Mouse (Mus musculus): ENCODE measurements around the gene Ifnz. TPM values are rescaled to one million over a fixed set of nuclear protein-coding genes. Genes with fewer than 3 reads are reported as not detected.
"Not testable (repeated sequence)": the region's sequence is repeated elsewhere in the genome, so short reads cannot be mapped to it uniquely, and the experiment has no call there.

Gene Ifnz
- polyA plus RNA-seq, 1 experiment from 2014 or later = not detected

DNA sequence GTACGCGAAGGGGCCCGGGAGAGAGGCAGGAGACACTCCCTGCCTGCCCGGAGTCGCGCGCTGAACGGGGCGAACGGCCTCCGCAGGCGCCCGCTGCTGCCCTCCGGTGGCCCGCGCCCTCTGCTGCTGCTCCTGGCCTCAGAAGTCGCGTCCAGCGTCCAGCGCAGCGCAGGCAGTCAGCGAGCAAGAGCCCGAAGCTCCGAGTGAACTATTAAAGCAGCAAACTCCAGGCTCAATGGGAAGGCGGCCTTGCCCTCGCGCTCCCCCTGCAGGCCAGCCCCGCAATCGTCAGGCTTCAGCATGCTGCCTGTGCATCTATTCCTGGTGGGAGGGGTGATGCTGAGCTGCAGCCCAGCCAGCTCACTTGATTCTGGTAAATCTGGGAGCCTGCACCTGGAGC is 2.4 kb upstream of the Ifnz start, which contains the start of gene Gm13272:
Gene Gm13272, plus strand, starts transcription at position 301 of the 400 bp plus-strand sequence.
- not testable (repeated sequence) for H3K36me3 ChIP-seq (ENCODE audit: control insufficient read depth, insufficient read depth, low read length); H3K4me2 ChIP-seq (ENCODE audit: low read length); H3K4me3 ChIP-seq (ENCODE audit: low read depth, low read length); H3K27ac ChIP-seq (ENCODE audit: low read length); ATAC-seq; H3K27me3 ChIP-seq (ENCODE audit: control insufficient read depth, insufficient read depth, low read depth, low read length); H3K9me3 ChIP-seq (replicated peaks; ENCODE audit: control insufficient read depth, low read length, poor library complexity, severe bottlenecking); H3K9ac ChIP-seq (ENCODE audit: low read depth, low read length); H3K4me1 ChIP-seq (ENCODE audit: control insufficient read depth, insufficient read depth, low read length)
- no CpG with 5 or more reads among the region's 29 CpGs for WGBS

DNA sequence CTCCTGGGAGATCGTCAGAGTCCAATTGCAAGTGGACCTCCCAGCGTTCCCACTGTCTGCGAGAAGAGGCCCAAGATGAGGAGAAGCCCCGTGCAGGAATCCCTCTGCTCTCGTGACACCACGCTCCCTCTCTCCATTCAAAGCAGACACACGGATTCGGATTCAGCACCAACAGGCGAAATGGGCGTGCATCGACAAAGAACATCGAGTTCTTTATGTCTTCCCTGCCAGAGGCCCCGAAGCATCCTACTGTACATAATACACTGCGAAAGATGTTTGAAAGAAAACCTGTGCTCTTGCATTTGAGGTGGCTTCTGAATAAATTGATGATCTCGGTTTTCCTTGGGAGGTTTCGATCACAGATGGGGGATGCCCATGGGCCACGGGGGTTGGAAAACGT is 1.6 kb upstream of the Ifnz start:
- not testable (repeated sequence) for H3K4me1 ChIP-seq (ENCODE audit: control insufficient read depth, insufficient read depth, low read length); ATAC-seq; H3K9ac ChIP-seq (ENCODE audit: low read depth, low read length); H3K4me3 ChIP-seq (ENCODE audit: low read depth, low read length); H3K9me3 ChIP-seq (replicated peaks; ENCODE audit: control insufficient read depth, low read length, poor library complexity, severe bottlenecking); H3K27me3 ChIP-seq (ENCODE audit: control insufficient read depth, insufficient read depth, low read depth, low read length); H3K27ac ChIP-seq (ENCODE audit: low read length); H3K36me3 ChIP-seq (ENCODE audit: control insufficient read depth, insufficient read depth, low read length); H3K4me2 ChIP-seq (ENCODE audit: low read length)
- 46% methylated on average over 15 of the region's 18 CpGs for WGBS

DNA sequence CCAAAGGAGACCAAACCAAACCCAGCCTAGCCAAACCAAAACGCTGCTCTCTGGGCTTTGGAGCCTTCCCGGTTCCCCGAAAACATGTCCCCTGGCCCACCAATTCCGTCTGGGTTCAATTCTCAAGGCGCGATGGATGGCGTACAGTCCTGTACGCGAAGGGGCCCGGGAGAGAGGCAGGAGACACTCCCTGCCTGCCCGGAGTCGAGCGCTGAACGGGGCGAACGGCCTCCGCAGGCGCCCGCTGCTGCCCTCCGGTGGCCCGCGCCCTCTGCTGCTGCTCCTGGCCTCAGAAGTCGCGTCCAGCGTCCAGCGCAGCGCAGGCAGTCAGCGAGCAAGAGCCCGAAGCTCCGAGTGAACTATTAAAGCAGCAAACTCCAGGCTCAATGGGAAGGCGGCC is 404 bp downstream of the Ifnz start:
- H3K36me3 ChIP-seq (ENCODE audit: control insufficient read depth, insufficient read depth, low read length) = not testable (repeated sequence)
- WGBS = 0% methylated on average over 3 of the region's 31 CpGs

DNA sequence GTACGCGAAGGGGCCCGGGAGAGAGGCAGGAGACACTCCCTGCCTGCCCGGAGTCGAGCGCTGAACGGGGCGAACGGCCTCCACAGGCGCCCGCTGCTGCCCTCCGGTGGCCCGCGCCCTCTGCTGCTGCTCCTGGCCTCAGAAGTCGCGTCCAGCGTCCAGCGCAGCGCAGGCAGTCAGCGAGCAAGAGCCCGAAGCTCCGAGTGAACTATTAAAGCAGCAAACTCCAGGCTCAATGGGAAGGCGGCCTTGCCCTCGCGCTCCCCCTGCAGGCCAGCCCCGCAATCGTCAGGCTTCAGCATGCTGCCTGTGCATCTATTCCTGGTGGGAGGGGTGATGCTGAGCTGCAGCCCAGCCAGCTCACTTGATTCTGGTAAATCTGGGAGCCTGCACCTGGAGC is 3.5 kb downstream of the Ifnz start, which contains the start of gene Gm13276:
Gene Gm13276, plus strand, starts transcription at position 301 of the 400 bp plus-strand sequence.
- H3K4me1 ChIP-seq (ENCODE audit: control insufficient read depth, insufficient read depth, low read length) = not testable (repeated sequence)
- WGBS = no CpG with 5 or more reads among the region's 27 CpGs

More for the DNA sequence above, 404 bp downstream of the Ifnz start:
- not testable (repeated sequence) for ATAC-seq; H3K4me3 ChIP-seq (ENCODE audit: low read depth, low read length); H3K27ac ChIP-seq (ENCODE audit: low read length); H3K27me3 ChIP-seq (ENCODE audit: control insufficient read depth, insufficient read depth, low read depth, low read length); H3K9ac ChIP-seq (ENCODE audit: low read depth, low read length); H3K4me1 ChIP-seq (ENCODE audit: control insufficient read depth, insufficient read depth, low read length); H3K9me3 ChIP-seq (replicated peaks; ENCODE audit: control insufficient read depth, low read length, poor library complexity, severe bottlenecking)
- peak overlapping the region; percentile 36; the same call in 1 of the 2 replicates for H3K4me2 ChIP-seq (ENCODE audit: low read length)

DNA sequence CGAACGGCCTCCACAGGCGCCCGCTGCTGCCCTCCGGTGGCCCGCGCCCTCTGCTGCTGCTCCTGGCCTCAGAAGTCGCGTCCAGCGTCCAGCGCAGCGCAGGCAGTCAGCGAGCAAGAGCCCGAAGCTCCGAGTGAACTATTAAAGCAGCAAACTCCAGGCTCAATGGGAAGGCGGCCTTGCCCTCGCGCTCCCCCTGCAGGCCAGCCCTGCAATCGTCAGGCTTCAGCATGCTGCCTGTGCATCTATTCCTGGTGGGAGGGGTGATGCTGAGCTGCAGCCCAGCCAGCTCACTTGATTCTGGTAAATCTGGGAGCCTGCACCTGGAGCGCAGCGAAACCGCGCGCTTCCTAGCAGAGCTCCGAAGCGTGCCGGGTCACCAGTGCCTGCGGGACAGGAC is 6.5 kb downstream of the Ifnz start, which contains the start of gene Gm13277:
Gene Gm13277, plus strand, starts transcription at position 231 of the 400 bp plus-strand sequence.
- no CpG with 5 or more reads among the region's 28 CpGs for WGBS
- H3K27me3 ChIP-seq (ENCODE audit: control insufficient read depth, insufficient read depth, low read depth, low read length); H3K36me3 ChIP-seq (ENCODE audit: control insufficient read depth, insufficient read depth, low read length); H3K9me3 ChIP-seq (replicated peaks; ENCODE audit: control insufficient read depth, low read length, poor library complexity, severe bottlenecking); H3K4me2 ChIP-seq (ENCODE audit: low read length); H3K4me3 ChIP-seq (ENCODE audit: low read depth, low read length); H3K9ac ChIP-seq (ENCODE audit: low read depth, low read length); H3K27ac ChIP-seq (ENCODE audit: low read length); H3K4me1 ChIP-seq (ENCODE audit: control insufficient read depth, insufficient read depth, low read length); ATAC-seq: not testable (repeated sequence)

More for the DNA sequence above, 3.5 kb downstream of the Ifnz start, which contains the start of gene Gm13276:
- H3K9me3 ChIP-seq (replicated peaks; ENCODE audit: control insufficient read depth, low read length, poor library complexity, severe bottlenecking); ATAC-seq; H3K9ac ChIP-seq (ENCODE audit: low read depth, low read length); H3K27me3 ChIP-seq (ENCODE audit: control insufficient read depth, insufficient read depth, low read depth, low read length); H3K4me3 ChIP-seq (ENCODE audit: low read depth, low read length); H3K36me3 ChIP-seq (ENCODE audit: control insufficient read depth, insufficient read depth, low read length); H3K4me2 ChIP-seq (ENCODE audit: low read length); H3K27ac ChIP-seq (ENCODE audit: low read length): not testable (repeated sequence)

DNA sequence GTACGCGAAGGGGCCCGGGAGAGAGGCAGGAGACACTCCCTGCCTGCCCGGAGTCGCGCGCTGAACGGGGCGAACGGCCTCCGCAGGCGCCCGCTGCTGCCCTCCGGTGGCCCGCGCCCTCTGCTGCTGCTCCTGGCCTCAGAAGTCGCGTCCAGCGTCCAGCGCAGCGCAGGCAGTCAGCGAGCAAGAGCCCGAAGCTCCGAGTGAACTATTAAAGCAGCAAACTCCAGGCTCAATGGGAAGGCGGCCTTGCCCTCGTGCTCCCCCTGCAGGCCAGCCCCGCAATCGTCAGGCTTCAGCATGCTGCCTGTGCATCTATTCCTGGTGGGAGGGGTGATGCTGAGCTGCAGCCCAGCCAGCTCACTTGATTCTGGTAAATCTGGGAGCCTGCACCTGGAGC is 9.3 kb downstream of the Ifnz start, which contains the start of gene Gm13278:
Gene Gm13278, plus strand, starts transcription at position 301 of the 400 bp plus-strand sequence.
- ATAC-seq; H3K4me1 ChIP-seq (ENCODE audit: control insufficient read depth, insufficient read depth, low read length); H3K27me3 ChIP-seq (ENCODE audit: control insufficient read depth, insufficient read depth, low read depth, low read length); H3K9me3 ChIP-seq (replicated peaks; ENCODE audit: control insufficient read depth, low read length, poor library complexity, severe bottlenecking); H3K27ac ChIP-seq (ENCODE audit: low read length); H3K36me3 ChIP-seq (ENCODE audit: control insufficient read depth, insufficient read depth, low read length); H3K9ac ChIP-seq (ENCODE audit: low read depth, low read length); H3K4me2 ChIP-seq (ENCODE audit: low read length); H3K4me3 ChIP-seq (ENCODE audit: low read depth, low read length): not testable (repeated sequence)
- no CpG with 5 or more reads among the region's 28 CpGs for WGBS

DNA sequence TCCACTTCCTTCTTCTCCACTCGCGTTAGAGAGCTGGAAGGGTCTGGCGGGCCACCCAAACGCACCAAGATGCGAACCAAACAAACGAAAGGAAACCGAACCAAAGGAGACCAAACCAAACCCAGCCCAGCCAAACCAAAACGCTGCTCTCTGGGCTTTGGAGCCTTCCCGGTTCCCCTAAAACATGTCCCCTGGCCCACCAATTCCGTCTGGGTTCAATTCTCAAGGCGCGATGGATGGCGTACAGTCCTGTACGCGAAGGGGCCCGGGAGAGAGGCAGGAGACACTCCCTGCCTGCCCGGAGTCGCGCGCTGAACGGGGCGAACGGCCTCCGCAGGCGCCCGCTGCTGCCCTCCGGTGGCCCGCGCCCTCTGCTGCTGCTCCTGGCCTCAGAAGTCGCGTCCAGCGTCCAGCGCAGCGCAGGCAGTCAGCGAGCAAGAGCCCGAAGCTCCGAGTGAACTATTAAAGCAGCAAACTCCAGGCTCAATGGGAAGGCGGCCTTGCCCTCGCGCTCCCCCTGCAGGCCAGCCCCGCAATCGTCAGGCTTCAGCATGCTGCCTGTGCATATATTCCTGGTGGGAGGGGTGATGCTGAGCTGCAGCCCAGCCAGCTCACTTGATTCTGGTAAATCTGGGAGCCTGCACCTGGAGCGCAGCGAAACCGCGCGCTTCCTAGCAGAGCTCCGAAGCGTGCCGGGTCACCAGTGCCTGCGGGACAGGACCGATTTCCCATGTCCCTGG is 12.2 kb downstream of the Ifnz start, which contains the start of gene Gm13275:
Gene Gm13275, plus strand, starts transcription at position 552 of the 740 bp plus-strand sequence.
- ATAC-seq; H3K27me3 ChIP-seq (ENCODE audit: control insufficient read depth, insufficient read depth, low read depth, low read length); H3K36me3 ChIP-seq (ENCODE audit: control insufficient read depth, insufficient read depth, low read length); H3K4me2 ChIP-seq (ENCODE audit: low read length); H3K4me3 ChIP-seq (ENCODE audit: low read depth, low read length); H3K27ac ChIP-seq (ENCODE audit: low read length); H3K4me1 ChIP-seq (ENCODE audit: control insufficient read depth, insufficient read depth, low read length); H3K9me3 ChIP-seq (replicated peaks; ENCODE audit: control insufficient read depth, low read length, poor library complexity, severe bottlenecking); H3K9ac ChIP-seq (ENCODE audit: low read depth, low read length): not testable (repeated sequence)
- 0% methylated on average over 1 of the region's 52 CpGs for WGBS

DNA sequence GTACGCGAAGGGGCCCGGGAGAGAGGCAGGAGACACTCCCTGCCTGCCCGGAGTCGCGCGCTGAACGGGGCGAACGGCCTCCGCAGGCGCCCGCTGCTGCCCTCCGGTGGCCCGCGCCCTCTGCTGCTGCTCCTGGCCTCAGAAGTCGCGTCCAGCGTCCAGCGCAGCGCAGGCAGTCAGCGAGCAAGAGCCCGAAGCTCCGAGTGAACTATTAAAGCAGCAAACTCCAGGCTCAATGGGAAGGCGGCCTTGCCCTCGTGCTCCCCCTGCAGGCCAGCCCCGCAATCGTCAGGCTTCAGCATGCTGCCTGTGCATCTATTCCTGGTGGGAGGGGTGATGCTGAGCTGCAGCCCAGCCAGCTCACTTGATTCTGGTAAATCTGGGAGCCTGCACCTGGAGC is 15.2 kb downstream of the Ifnz start, which contains the start of gene Gm13279:
Gene Gm13279, plus strand, starts transcription at position 301 of the 400 bp plus-strand sequence.
- not testable (repeated sequence) for H3K36me3 ChIP-seq (ENCODE audit: control insufficient read depth, insufficient read depth, low read length); H3K9me3 ChIP-seq (replicated peaks; ENCODE audit: control insufficient read depth, low read length, poor library complexity, severe bottlenecking); H3K4me2 ChIP-seq (ENCODE audit: low read length); H3K27ac ChIP-seq (ENCODE audit: low read length); ATAC-seq; H3K9ac ChIP-seq (ENCODE audit: low read depth, low read length); H3K4me3 ChIP-seq (ENCODE audit: low read depth, low read length); H3K27me3 ChIP-seq (ENCODE audit: control insufficient read depth, insufficient read depth, low read depth, low read length); H3K4me1 ChIP-seq (ENCODE audit: control insufficient read depth, insufficient read depth, low read length)
- no CpG with 5 or more reads among the region's 28 CpGs for WGBS

DNA sequence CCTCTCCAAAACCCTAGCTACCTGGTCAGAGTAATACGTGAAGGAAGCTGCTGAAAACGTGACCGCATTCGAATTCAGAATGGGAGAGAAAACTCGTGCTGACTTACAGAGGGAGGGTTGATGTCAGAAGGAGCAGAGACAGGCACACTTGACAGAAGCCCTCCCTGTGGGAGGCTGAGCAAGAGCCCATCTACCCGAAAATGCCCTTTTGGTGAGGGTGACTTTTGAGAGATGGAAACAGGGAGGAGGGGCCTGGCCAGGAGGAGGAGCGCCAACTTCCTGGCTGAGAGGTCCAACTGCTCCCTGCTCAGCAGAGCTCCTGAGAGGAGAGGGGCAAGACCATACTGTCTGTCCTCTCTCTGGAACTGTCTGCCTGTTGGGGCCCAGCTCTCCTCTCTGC is 17.4 kb downstream of the Ifnz start, which contains the start of gene Gm13285:
Gene Gm13285, plus strand, starts transcription at position 301 of the 400 bp plus-strand sequence.
- ATAC-seq; H3K9ac ChIP-seq (ENCODE audit: low read depth, low read length); H3K36me3 ChIP-seq (ENCODE audit: control insufficient read depth, insufficient read depth, low read length); H3K9me3 ChIP-seq (replicated peaks; ENCODE audit: control insufficient read depth, low read length, poor library complexity, severe bottlenecking); H3K4me3 ChIP-seq (ENCODE audit: low read depth, low read length); H3K4me1 ChIP-seq (ENCODE audit: control insufficient read depth, insufficient read depth, low read length); H3K4me2 ChIP-seq (ENCODE audit: low read length); H3K27ac ChIP-seq (ENCODE audit: low read length); H3K27me3 ChIP-seq (ENCODE audit: control insufficient read depth, insufficient read depth, low read depth, low read length): not testable (repeated sequence)
- 9% methylated on average over 4 of the region's 7 CpGs for WGBS

Data from midbrain, embryonic 16.5 days (tissue).